Mouse (Mus musculus) embryonic facial prominence, embryonic 12.5 days (tissue): ENCODE data around the gene Mlxipl. TPM values are rescaled to one million over a fixed set of nuclear protein-coding genes. Genes with fewer than 3 reads are reported as not detected.

Experiments used
- ATAC-seq: fragments of 200-750 bp; cut with Nextera tagmentation; 2 replicates; pipeline ENCODE4 v1.8.0; 2017; ENCODE audit not compliant: insufficient number of reproducible peaks, insufficient read depth, low FRiP score, low TSS enrichment
- H3K27ac ChIP-seq: fragments of 300-500 bp; sonication (generic); 2 replicates; pipeline ENCODE4 v1.5.1; 2016; ENCODE audit warnings: mild to moderate bottlenecking
- H3K27me3 ChIP-seq: fragments of 300-500 bp; sonication (generic); 2 replicates; pipeline ENCODE4 v1.6.1; 2016; ENCODE audit warnings: mild to moderate bottlenecking, moderate library complexity
- H3K36me3 ChIP-seq: fragments of 300-500 bp; sonication (generic); 2 replicates; pipeline ENCODE4 v1.6.1; 2016; ENCODE audit warnings: mild to moderate bottlenecking
- H3K4me1 ChIP-seq: fragments of 300-500 bp; sonication (generic); 2 replicates; pipeline ENCODE4 v1.6.1; 2016
- H3K4me2 ChIP-seq: fragments of 300-500 bp; sonication (generic); replicated peaks from 2 replicates; pipeline ENCODE4 v1.6.1; 2016; ENCODE audit warnings: mild to moderate bottlenecking, moderate library complexity
- H3K4me3 ChIP-seq: fragments of 300-500 bp; sonication (generic); 2 replicates; pipeline ENCODE4 v1.5.1; 2016; ENCODE audit warnings: mild to moderate bottlenecking
- H3K9ac ChIP-seq: fragments of 300-500 bp; sonication (generic); 2 replicates; pipeline ENCODE4 v1.6.1; 2016; ENCODE audit warnings: mild to moderate bottlenecking, moderate library complexity
- H3K9me3 ChIP-seq: fragments of 300-500 bp; sonication (generic); 2 replicates; pipeline ENCODE4 v1.6.1; 2016; ENCODE audit warnings: mild to moderate bottlenecking, moderate library complexity
- WGBS: fragments of 180-500 bp; shearing (Covaris S2); methylation state at CpG from one replicate; pipeline ENCODE4 v1.1.7; 2016; 5-methylcytosine and 5-hydroxymethylcytosine counted together
- polyA plus RNA-seq: library from polyadenylated mRNA; unstranded; fragments of >200 nt; fragmentation: Nextera tagmentation; extraction: Ambion mirVana; gene quantifications from 2 replicates; pipeline ENCODE4 v1.2.1, GENCODE M21; 2016

The Mlxipl gene
- polyA plus RNA-seq, 1 experiment from 2014 or later: 3.3 TPM

- ATAC-seq: peak; percentile 96
- peaks cover 19% of the 10 kb centered on the region for H3K36me3 ChIP-seq
Measured at GRCm38 (mm10) chr5:135186621-135187348, 97.1 kb downstream of the Mlxipl start, which contains the start of gene Baz1b. TSS of gene Baz1b (plus strand) at chr5:135187264.

GRCm38 (mm10) chr5:135187349-135188213 is 97.9 kb downstream of the Mlxipl start:
- peaks cover 11% of the 10 kb centered on the region for H3K36me3 ChIP-seq
- H3K27me3 ChIP-seq: no peaks in the 10 kb centered on the region
- peaks cover 23% of the 10 kb centered on the region for H3K4me1 ChIP-seq
- peak overlapping the region; percentile 67 for H3K4me2 ChIP-seq
- peak overlapping the region; percentile 86 for H3K4me3 ChIP-seq
- ATAC-seq: no peak; the same call in 1 of the 2 replicates
- under 1% methylated on average over 71 of the region's 102 CpGs for WGBS
- peak overlapping the region; percentile 99 for H3K27ac ChIP-seq
- H3K9ac ChIP-seq: peak overlapping the region; percentile 99
- H3K9me3 ChIP-seq: no peaks in the 10 kb centered on the region

More at GRCm38 (mm10) chr5:135186621-135187348, 97.1 kb downstream of the Mlxipl start, which contains the start of gene Baz1b:
- H3K9me3 ChIP-seq: no peaks in the 10 kb centered on the region
- H3K4me1 ChIP-seq: peaks cover 20% of the 10 kb centered on the region
- H3K9ac ChIP-seq: peak within 1 kb of the TSS; percentile 99
- peak within 1 kb of the TSS; percentile 99 for H3K27ac ChIP-seq
- under 1% methylated on average over 57 of the region's 57 CpGs for WGBS
- no peaks in the 10 kb centered on the region for H3K27me3 ChIP-seq
- H3K4me3 ChIP-seq: peak within 1 kb of the TSS; percentile 86
- peak within 1 kb of the TSS; percentile 67 for H3K4me2 ChIP-seq

Other genes starting within 250 kb of the Mlxipl start
- gene Tmem270, start 183.2 kb upstream of the Mlxipl start, polyA plus RNA-seq: not detected in 2 replicates
- gene Cldn13, start 174.4 kb upstream of the Mlxipl start, polyA plus RNA-seq: 2.4 and 2.9 TPM in 2 replicates
- 21.7 and 21.8 TPM in 2 replicates for gene Mettl27, start 157.5 kb upstream of the Mlxipl start, polyA plus RNA-seq
- 11.8 and 14.6 TPM in 2 replicates for gene Cldn4, start 143.0 kb upstream of the Mlxipl start, polyA plus RNA-seq
- gene Cldn3, start 103.7 kb upstream of the Mlxipl start, polyA plus RNA-seq: 14.8 and 20.5 TPM in 2 replicates
- gene Abhd11, start 80.7 kb upstream of the Mlxipl start, polyA plus RNA-seq: 49.8 and 51.9 TPM in 2 replicates
- gene Stx1a, start 66.4 kb upstream of the Mlxipl start, polyA plus RNA-seq: 20.4 and 20.7 TPM in 2 replicates
- 31.9 and 34.2 TPM in 2 replicates for gene Dnajc30, start 25.7 kb upstream of the Mlxipl start, polyA plus RNA-seq
- gene Bud23, start 24.9 kb upstream of the Mlxipl start, polyA plus RNA-seq: 145 and 154 TPM in 2 replicates
- gene Vps37d, start 11.6 kb upstream of the Mlxipl start, polyA plus RNA-seq: 26.4 and 27.2 TPM in 2 replicates
- gene Tbl2, start 59.8 kb downstream of the Mlxipl start, polyA plus RNA-seq: 24.8 and 30.0 TPM in 2 replicates
- gene Bcl7b, start 78.4 kb downstream of the Mlxipl start, polyA plus RNA-seq: 47.5 and 47.7 TPM in 2 replicates
- gene Baz1b, start 97.4 kb downstream of the Mlxipl start, polyA plus RNA-seq: 68.7 and 69.0 TPM in 2 replicates
- 13.2 and 15.6 TPM in 2 replicates for gene Fzd9, start 161.3 kb downstream of the Mlxipl start, polyA plus RNA-seq